Comparison of ENCODE assay signal across 28 mouse cellular contexts in genomic region chr7:131878846-131879245, GRCm38 (mm10).
"Had no signal": no experiment of that assay in that cellular context is flagged by ENCODE, and none has a peak within 500 bp of the region (broad histone marks: within the 10 kb centered on the region; RNA-seq: fewer than 3 reads in every experiment).

No protein-coding gene starts in this region.

- H3K4me3 ChIP-seq: embryonic facial prominence, embryonic 10.5 days; embryonic facial prominence, embryonic 12.5 days; embryonic facial prominence, embryonic 13.5 days; embryonic facial prominence, embryonic 15.5 days; erythroblast, embryonic 14.5 days; forebrain, embryonic 10.5 days; forebrain, embryonic 12.5 days; forebrain, embryonic 13.5 days; forebrain, embryonic 15.5 days; gastrocnemius, adult 2 months had no signal

- DNase-seq: cerebellum, adult 18-20 months; cerebellum, adult 2 months; cerebellum, adult 8-10 months; cerebellum, adult 9-10 months; cerebellum, adult 9-11 months; cerebellum, postnatal 10 days; cerebellum, postnatal 14 days; cerebellum, postnatal 25 days; cerebellum, postnatal 36 days; embryo, embryonic 11 days; forebrain, postnatal 0 days; gastrocnemius, adult 2 months; gastrocnemius, postnatal 10 days; gastrocnemius, postnatal 14 days; gastrocnemius, postnatal 25 days; gastrocnemius, postnatal 36 days; heart, adult 18-20 months had no signal

- H3K27ac ChIP-seq: embryonic facial prominence, embryonic 10.5 days; embryonic facial prominence, embryonic 12.5 days; embryonic facial prominence, embryonic 13.5 days; embryonic facial prominence, embryonic 15.5 days; forebrain, embryonic 10.5 days; forebrain, embryonic 12.5 days; forebrain, embryonic 13.5 days; forebrain, embryonic 15.5 days; gastrocnemius, adult 2 months had no signal

- ATAC-seq: forebrain, embryonic 13.5 days; forebrain, embryonic 14.5 days; forebrain, embryonic 15.5 days; forebrain, embryonic 16.5 days; forebrain, postnatal 0 days had no signal

- H3K9ac ChIP-seq: embryonic facial prominence, embryonic 12.5 days; embryonic facial prominence, embryonic 13.5 days; embryonic facial prominence, embryonic 15.5 days; forebrain, embryonic 12.5 days; forebrain, embryonic 13.5 days; forebrain, embryonic 15.5 days; forebrain, postnatal 0 days had no signal

- H3K4me1 ChIP-seq: embryonic facial prominence, embryonic 12.5 days; embryonic facial prominence, embryonic 15.5 days; forebrain, embryonic 12.5 days; forebrain, embryonic 13.5 days; forebrain, embryonic 15.5 days had no signal

- H3K9me3 ChIP-seq: embryonic facial prominence, embryonic 10.5 days; embryonic facial prominence, embryonic 12.5 days; embryonic facial prominence, embryonic 13.5 days; embryonic facial prominence, embryonic 15.5 days; forebrain, embryonic 10.5 days; forebrain, embryonic 12.5 days; forebrain, embryonic 13.5 days; forebrain, embryonic 15.5 days had no signal

- H3K4me2 ChIP-seq: embryonic facial prominence, embryonic 12.5 days; embryonic facial prominence, embryonic 13.5 days; embryonic facial prominence, embryonic 15.5 days; forebrain, embryonic 12.5 days; forebrain, embryonic 13.5 days; forebrain, embryonic 15.5 days had no signal

- H3K36me3 ChIP-seq: embryonic facial prominence, embryonic 10.5 days; embryonic facial prominence, embryonic 12.5 days; embryonic facial prominence, embryonic 13.5 days; embryonic facial prominence, embryonic 15.5 days; forebrain, embryonic 10.5 days; forebrain, embryonic 12.5 days; forebrain, embryonic 15.5 days had no signal
